Mouse (Mus musculus): Measurements from ENCODE around the gene Gm37240. TPM values are rescaled to one million over a fixed set of nuclear protein-coding genes. Genes with fewer than 3 reads are reported as not detected.

Gm37240 gene
- total and polyA plus RNA-seq, 3 experiments = not detected

- no peak for ATAC-seq (ENCODE audit: extremely low read depth, insufficient number of reproducible peaks, low FRiP score, poor library complexity, severe bottlenecking)
- H3K36me3 ChIP-seq (replicated peaks) = peaks cover 29% of the 10 kb centered on the region
- no peaks in the 10 kb centered on the region for H3K4me1 ChIP-seq (ENCODE audit: insufficient read depth, low read depth, low read length)
- no peaks in the 10 kb centered on the region for H3K9me3 ChIP-seq (replicated peaks)
- no peak overlapping the region for H3K4me3 ChIP-seq (ENCODE audit: low read depth, low read length)
- no peak for DNase-seq (ENCODE audit: low spot score)
- TF ChIP-seq CTCF (IDR thresholded peaks at IDR 0.05; ENCODE audit: low read depth, low read length) = no peak
- no peaks in the 10 kb centered on the region for H3K27me3 ChIP-seq (ENCODE audit: insufficient read depth, low read length)
Observed at GRCm38 (mm10) chr3:84982688-84983087, 904.6 kb downstream of the Gm37240 start.

GRCm38 (mm10) chr3:84980158-84980557 lies 907.2 kb downstream of the Gm37240 start:
- no peak overlapping the region for H3K4me3 ChIP-seq (ENCODE audit: low read depth, low read length)
- TF ChIP-seq TAL1 (conservative IDR thresholded peaks at IDR 0.05; ENCODE audit: low read depth, low read length) (no peak), GATA2 (IDR thresholded peaks at IDR 0.05; ENCODE audit: borderline replicate concordance, low read depth, low read length) (no peak), POLR2AphosphoS5 (IDR thresholded peaks at IDR 0.05; ENCODE audit: insufficient replicate concordance, low read depth, low read length) (no peak), GATA1 (IDR thresholded peaks at IDR 0.05; ENCODE audit: borderline replicate concordance, low read length) (no peak), CTCF (IDR thresholded peaks at IDR 0.05; ENCODE audit: low read depth, low read length) (no peak)

GRCm38 (mm10) chr3:84978676-84979075 lies 908.6 kb downstream of the Gm37240 start:
- no peaks in the 10 kb centered on the region for H3K27me3 ChIP-seq (ENCODE audit: insufficient read depth, low read length)
- ATAC-seq (ENCODE audit: extremely low read depth, insufficient number of reproducible peaks, low FRiP score, poor library complexity, severe bottlenecking) (no peak), DNase-seq (ENCODE audit: low spot score) (no peak)
- H3K36me3 ChIP-seq (replicated peaks) = peaks cover 65% of the 10 kb centered on the region
- no peak overlapping the region for H3K4me3 ChIP-seq (ENCODE audit: low read depth, low read length)
- no peak for TF ChIP-seq CTCF (IDR thresholded peaks at IDR 0.05; ENCODE audit: low read depth, low read length)
- TF ChIP-seq TAL1 (conservative IDR thresholded peaks at IDR 0.05; ENCODE audit: low read depth, low read length) = no peak
- TF ChIP-seq GATA1 (IDR thresholded peaks at IDR 0.05; ENCODE audit: borderline replicate concordance, low read length) = no peak
- TF ChIP-seq POLR2AphosphoS5 (IDR thresholded peaks at IDR 0.05; ENCODE audit: insufficient replicate concordance, low read depth, low read length) = no peak
- H3K4me1 ChIP-seq (ENCODE audit: insufficient read depth, low read depth, low read length) = no peaks in the 10 kb centered on the region
- H3K9me3 ChIP-seq (replicated peaks) = no peaks in the 10 kb centered on the region

More at GRCm38 (mm10) chr3:84980158-84980557, 907.2 kb downstream of the Gm37240 start:
- no peaks in the 10 kb centered on the region for H3K4me1 ChIP-seq (ENCODE audit: insufficient read depth, low read depth, low read length)
- DNase-seq (ENCODE audit: low spot score) (no peak), ATAC-seq (ENCODE audit: extremely low read depth, insufficient number of reproducible peaks, low FRiP score, poor library complexity, severe bottlenecking) (no peak)
- H3K36me3 ChIP-seq (replicated peaks) = peaks cover 53% of the 10 kb centered on the region
- H3K9me3 ChIP-seq (replicated peaks) = no peaks in the 10 kb centered on the region
- no peaks in the 10 kb centered on the region for H3K27me3 ChIP-seq (ENCODE audit: insufficient read depth, low read length)

- no peak for DNase-seq (ENCODE audit: low spot score)
- TF ChIP-seq POLR2AphosphoS5 (IDR thresholded peaks at IDR 0.05; ENCODE audit: insufficient replicate concordance, low read depth, low read length) (no peak), TAL1 (conservative IDR thresholded peaks at IDR 0.05; ENCODE audit: low read depth, low read length) (no peak), GATA1 (IDR thresholded peaks at IDR 0.05; ENCODE audit: borderline replicate concordance, low read length) (no peak), GATA2 (IDR thresholded peaks at IDR 0.05; ENCODE audit: borderline replicate concordance, low read depth, low read length) (no peak), CTCF (IDR thresholded peaks at IDR 0.05; ENCODE audit: low read depth, low read length) (no peak)
- Histone ChIP-seq H3K9me3 (replicated peaks) (no peaks in the 10 kb centered on the region), H3K4me3 (ENCODE audit: low read depth, low read length) (no peak overlapping the region), H3K4me1 (ENCODE audit: insufficient read depth, low read depth, low read length) (no peaks in the 10 kb centered on the region), H3K36me3 (replicated peaks) (peaks cover 87% of the 10 kb centered on the region), H3K27me3 (ENCODE audit: insufficient read depth, low read length) (no peaks in the 10 kb centered on the region)
- ATAC-seq (ENCODE audit: extremely low read depth, insufficient number of reproducible peaks, low FRiP score, poor library complexity, severe bottlenecking) = no peak
Observed at GRCm38 (mm10) chr3:84974193-84974592, 913.1 kb downstream of the Gm37240 start.

GRCm38 (mm10) chr3:84972881-84973280 lies 914.4 kb downstream of the Gm37240 start:
- ATAC-seq (ENCODE audit: extremely low read depth, insufficient number of reproducible peaks, low FRiP score, poor library complexity, severe bottlenecking) (no peak), DNase-seq (ENCODE audit: low spot score) (no peak)
- TF ChIP-seq CTCF (IDR thresholded peaks at IDR 0.05; ENCODE audit: low read depth, low read length) (no peak), GATA1 (IDR thresholded peaks at IDR 0.05; ENCODE audit: borderline replicate concordance, low read length) (no peak), POLR2AphosphoS5 (IDR thresholded peaks at IDR 0.05; ENCODE audit: insufficient replicate concordance, low read depth, low read length) (no peak), GATA2 (IDR thresholded peaks at IDR 0.05; ENCODE audit: borderline replicate concordance, low read depth, low read length) (no peak), TAL1 (conservative IDR thresholded peaks at IDR 0.05; ENCODE audit: low read depth, low read length) (no peak)
- H3K27me3 ChIP-seq (ENCODE audit: insufficient read depth, low read length) = no peaks in the 10 kb centered on the region
- H3K4me1 ChIP-seq (ENCODE audit: insufficient read depth, low read depth, low read length) = no peaks in the 10 kb centered on the region
- no peak overlapping the region for H3K4me3 ChIP-seq (ENCODE audit: low read depth, low read length)
- peaks cover 92% of the 10 kb centered on the region for H3K36me3 ChIP-seq (replicated peaks)
- no peaks in the 10 kb centered on the region for H3K9me3 ChIP-seq (replicated peaks)

- H3K36me3 ChIP-seq (replicated peaks) = peaks cover 89% of the 10 kb centered on the region
- TF ChIP-seq GATA2 (IDR thresholded peaks at IDR 0.05; ENCODE audit: borderline replicate concordance, low read depth, low read length) (no peak), CTCF (IDR thresholded peaks at IDR 0.05; ENCODE audit: low read depth, low read length) (no peak), POLR2AphosphoS5 (IDR thresholded peaks at IDR 0.05; ENCODE audit: insufficient replicate concordance, low read depth, low read length) (no peak), GATA1 (IDR thresholded peaks at IDR 0.05; ENCODE audit: borderline replicate concordance, low read length) (no peak), TAL1 (conservative IDR thresholded peaks at IDR 0.05; ENCODE audit: low read depth, low read length) (no peak)
- no peaks in the 10 kb centered on the region for H3K27me3 ChIP-seq (ENCODE audit: insufficient read depth, low read length)
- no peaks in the 10 kb centered on the region for H3K4me1 ChIP-seq (ENCODE audit: insufficient read depth, low read depth, low read length)
- DNase-seq (ENCODE audit: low spot score) (no peak), ATAC-seq (ENCODE audit: extremely low read depth, insufficient number of reproducible peaks, low FRiP score, poor library complexity, severe bottlenecking) (no peak)
- no peaks in the 10 kb centered on the region for H3K9me3 ChIP-seq (replicated peaks)
- no peak overlapping the region for H3K4me3 ChIP-seq (ENCODE audit: low read depth, low read length)
Observed at GRCm38 (mm10) chr3:84971561-84971960, 915.8 kb downstream of the Gm37240 start.

GRCm38 (mm10) chr3:84967364-84967763 lies 920.0 kb downstream of the Gm37240 start:
- H3K9me3 ChIP-seq (replicated peaks) = no peaks in the 10 kb centered on the region
- no peak for ATAC-seq (ENCODE audit: extremely low read depth, insufficient number of reproducible peaks, low FRiP score, poor library complexity, severe bottlenecking)
- peaks cover 71% of the 10 kb centered on the region for H3K36me3 ChIP-seq (replicated peaks)
- no peaks in the 10 kb centered on the region for H3K27me3 ChIP-seq (ENCODE audit: insufficient read depth, low read length)
- TF ChIP-seq GATA1 (IDR thresholded peaks at IDR 0.05; ENCODE audit: borderline replicate concordance, low read length) (no peak), TAL1 (conservative IDR thresholded peaks at IDR 0.05; ENCODE audit: low read depth, low read length) (no peak), GATA2 (IDR thresholded peaks at IDR 0.05; ENCODE audit: borderline replicate concordance, low read depth, low read length) (no peak), CTCF (IDR thresholded peaks at IDR 0.05; ENCODE audit: low read depth, low read length) (no peak), POLR2AphosphoS5 (IDR thresholded peaks at IDR 0.05; ENCODE audit: insufficient replicate concordance, low read depth, low read length) (no peak)
- no peaks in the 10 kb centered on the region for H3K4me1 ChIP-seq (ENCODE audit: insufficient read depth, low read depth, low read length)
- no peak overlapping the region for H3K4me3 ChIP-seq (ENCODE audit: low read depth, low read length)
- DNase-seq (ENCODE audit: low spot score) = no peak
